Mouse (Mus musculus) liver, embryonic 14.5 days (tissue): ENCODE results near the gene Hist1h2bb. TPM values are rescaled to one million over a fixed set of nuclear protein-coding genes. Genes with fewer than 3 reads are reported as not detected.
"Not testable (repeated sequence)": the region's sequence is repeated elsewhere in the genome, so short reads cannot be mapped to it uniquely, and the experiment has no call there.

Experiments used
- ATAC-seq: fragments of 200-750 bp; cut with Nextera tagmentation; 2 replicates; pipeline ENCODE4 v1.8.0; 2017; ENCODE audit warnings: moderate number of reproducible peaks, mild to moderate bottlenecking, moderate library complexity; ENCODE audit not compliant: insufficient read depth
- DNase-seq, 3 experiments: peaks; one replicate each; pipeline ENCODE4 v3.0.0-alpha.2; 2012 to 2013; ENCODE audit warnings: low read depth in 3 of 3, low spot score in 3 of 3
- H3K27ac ChIP-seq: fragments of 300-500 bp; sonication (generic); 2 replicates; pipeline ENCODE4 v1.5.1; 2014; ENCODE audit warnings: moderate library complexity, mild to moderate bottlenecking, control low read depth, inconsistent platforms
- H3K27me3 ChIP-seq: fragments of 300-500 bp; sonication (generic); 2 replicates; pipeline ENCODE4 v1.6.1; 2014; ENCODE audit warnings: mild to moderate bottlenecking, low read length, moderate library complexity; ENCODE audit not compliant: control insufficient read depth, insufficient read depth
- H3K36me3 ChIP-seq: fragments of 300-500 bp; sonication (generic); replicated peaks from 2 replicates; pipeline ENCODE4 v1.6.1; 2014; ENCODE audit warnings: low read depth; ENCODE audit not compliant: control insufficient read depth, insufficient read depth
- H3K4me1 ChIP-seq, 2 experiments: fragments of 200-500 bp in 1 of 2; fragments of 300-500 bp in 1 of 2; sonication (generic) in 1 of 2; replicated peaks; 2 replicates each; pipeline ENCODE4 v1.6.1; 2012 to 2014; ENCODE audit warnings: antibody characterized with exemption in 1 of 2, inconsistent platforms in 1 of 2, low read length in 1 of 2; ENCODE audit not compliant: control insufficient read depth in 2 of 2, insufficient read depth in 2 of 2
- H3K4me2 ChIP-seq: fragments of 300-500 bp; sonication (generic); 2 replicates; pipeline ENCODE4 v1.6.1; 2014; ENCODE audit warnings: low read depth, mild to moderate bottlenecking, control low read depth, moderate library complexity
- H3K4me3 ChIP-seq, 2 experiments: fragments of 200-500 bp in 1 of 2; fragments of 300-500 bp in 1 of 2; sonication (generic) in 1 of 2; 2 replicates each; pipeline ENCODE4 v1.5.1; 2012 to 2014; ENCODE audit warnings: low read depth in 2 of 2, low read length in 2 of 2, mild to moderate bottlenecking in 2 of 2, control low read depth in 1 of 2, inconsistent platforms in 1 of 2, moderate library complexity in 1 of 2; ENCODE audit not compliant: insufficient read depth in 1 of 2
- H3K9ac ChIP-seq: fragments of 300-500 bp; sonication (generic); replicated peaks from 2 replicates; pipeline ENCODE4 v1.6.1; 2014; ENCODE audit warnings: mild to moderate bottlenecking, control low read depth, moderate library complexity
- H3K9me3 ChIP-seq: fragments of 300-500 bp; sonication (generic); 2 replicates; pipeline ENCODE4 v1.6.1; 2016; ENCODE audit warnings: low read length, mixed read lengths; ENCODE audit not compliant: control insufficient read depth
- CTCF ChIP-seq: IDR thresholded peaks from 2 replicates; pipeline ENCODE4 v1.5.1; 2016; ENCODE audit warnings: antibody characterized with exemption, low read depth, control low read depth
- EP300 ChIP-seq: IDR thresholded peaks from 2 replicates; pipeline ENCODE4 v1.6.1; 2016; ENCODE audit warnings: antibody characterized with exemption, low read depth
- WGBS: fragments of 180-500 bp; shearing (Covaris S2); extraction: QIAGEN DNeasy Blood & Tissue Kit; methylation state at CpG from one replicate; pipeline ENCODE4 v1.1.7; 2014; ENCODE audit not compliant: insufficient replicate concordance; 5-methylcytosine and 5-hydroxymethylcytosine counted together
- polyA plus RNA-seq, 2 experiments: library from polyadenylated mRNA; depleted of rRNA in 1 of 2; stranded (reverse) in 1 of 2; unstranded in 1 of 2; fragments of >200 nt; fragmentation: Nextera tagmentation in 1 of 2; extraction: Ambion mirVana in 1 of 2; gene quantifications; 2 replicates each; pipeline versions ENCODE4 v1.2.1 to v1.2.3; 2012 to 2014

The Hist1h2bb gene
- polyA plus RNA-seq, 2 experiments: 2.6 to 20.0 TPM

- H3K4me1 ChIP-seq: peaks cover 20 to 23% of the 10 kb centered on the region in 2 experiments
- no peaks in the 10 kb centered on the region for H3K27me3 ChIP-seq
- H3K9ac ChIP-seq: peak overlapping the region; percentile 6
- ATAC-seq (no peak), DNase-seq (no peak)
- no peaks in the 10 kb centered on the region for H3K9me3 ChIP-seq
- no peak for TF ChIP-seq EP300
- no peak for TF ChIP-seq CTCF
- H3K36me3 ChIP-seq: no peaks in the 10 kb centered on the region
- H3K27ac ChIP-seq: peak overlapping the region; percentile 99
- no peak overlapping the region for H3K4me3 ChIP-seq
- 79% methylated on average over 5 of the region's 5 CpGs for WGBS
- H3K4me2 ChIP-seq: no peak overlapping the region
Measured at GRCm38 (mm10) chr13:23749563-23750121, 3.1 kb downstream of the Hist1h2bb start.

GRCm38 (mm10) chr13:23750839-23751477, 4.4 kb downstream of the Hist1h2bb start, which contains the start of gene Hist1h2ab:
TSS of gene Hist1h2ab (plus strand) at chr13:23751126.
- H3K36me3 ChIP-seq, H3K9me3 ChIP-seq, H3K27me3 ChIP-seq: not testable (repeated sequence)
- WGBS: under 1% methylated on average over 31 of the region's 47 CpGs
- DNase-seq (peak; percentile 85 to 90 (median 86)), ATAC-seq (peak; percentile 38)
- Histone ChIP-seq H3K27ac (peak within 1 kb of the TSS; percentile 99), H3K4me2 (peak within 1 kb of the TSS; percentile 69), H3K9ac (peak within 1 kb of the TSS; percentile 87), H3K4me1 (peaks cover 26 to 28% of the 10 kb centered on the region in 2 experiments), H3K4me3 (peak within 1 kb of the TSS; percentile 51 to 59)
- TF ChIP-seq EP300: peak; percentile 74

GRCm38 (mm10) chr13:23751478-23751956, 5.0 kb downstream of the Hist1h2bb start:
- Histone ChIP-seq H3K9me3 (no peaks in the 10 kb centered on the region), H3K36me3 (no peaks in the 10 kb centered on the region), H3K4me2 (peak overlapping the region; percentile 69), H3K27ac (peak overlapping the region; percentile 99), H3K9ac (peak overlapping the region; percentile 87), H3K27me3 (no peaks in the 10 kb centered on the region), H3K4me1 (peaks cover 28 to 30% of the 10 kb centered on the region in 2 experiments), H3K4me3 (peak overlapping the region; percentile 51 to 59)
- TF ChIP-seq CTCF: no peak
- no peak; the same call in 1 of the 2 replicates for TF ChIP-seq EP300
- 1% methylated on average over 11 of the region's 11 CpGs for WGBS
- peak; percentile 32 for ATAC-seq
- DNase-seq: peak in 1 of 3 experiments; percentile 66

GRCm38 (mm10) chr13:23752067-23752741, 5.7 kb downstream of the Hist1h2bb start, which contains the start of gene Hist1h3b:
TSS of gene Hist1h3b (plus strand) at chr13:23752267.
- not testable (repeated sequence) for H3K9me3 ChIP-seq, H3K27me3 ChIP-seq, H3K36me3 ChIP-seq
- ATAC-seq: peak; percentile 73
- DNase-seq: peak; percentile 96 to 98 (median 96)
- TF ChIP-seq EP300: peak; percentile 41
- Histone ChIP-seq H3K9ac (peak within 1 kb of the TSS; percentile 96), H3K27ac (peak within 1 kb of the TSS; percentile 99), H3K4me1 (peaks cover 29 to 30% of the 10 kb centered on the region in 2 experiments), H3K4me2 (peak within 1 kb of the TSS; percentile 78), H3K4me3 (peak within 1 kb of the TSS; percentile 61 to 64)
- 1% methylated on average over 18 of the region's 47 CpGs for WGBS

GRCm38 (mm10) chr13:23752742-23753172, 6.2 kb downstream of the Hist1h2bb start:
- H3K4me2 ChIP-seq: peak overlapping the region; percentile 78
- ATAC-seq: no peak
- DNase-seq: no peak
- H3K27ac ChIP-seq: peak overlapping the region; percentile 99
- 3% methylated on average over 6 of the region's 6 CpGs for WGBS
- H3K36me3 ChIP-seq: no peaks in the 10 kb centered on the region
- H3K27me3 ChIP-seq: no peaks in the 10 kb centered on the region
- peak overlapping the region; percentile 96 for H3K9ac ChIP-seq
- H3K4me1 ChIP-seq: peaks cover 29 to 31% of the 10 kb centered on the region in 2 experiments
- peak overlapping the region; percentile 61 to 64 for H3K4me3 ChIP-seq
- no peaks in the 10 kb centered on the region for H3K9me3 ChIP-seq
- TF ChIP-seq EP300 (no peak), CTCF (no peak)
